In genomic region chr14:79912610-79913009, GRCm38 (mm10) we compare ENCODE assay signal across 9 mouse cellular contexts.
A peak's percentile ranks its signal among the peaks of the same experiment; 100 is the strongest.
DNase-seq lines count a peak whose midpoint lies in the region; ATAC-seq and TF ChIP-seq lines count a peak whose summit lies in the region.
"Had no signal": no experiment of that assay in that cellular context is flagged by ENCODE, and none has a peak within 500 bp of the region (broad histone marks: within the 10 kb centered on the region; RNA-seq: fewer than 3 reads in every experiment).

No protein-coding gene starts in this region.

- H3K4me3 ChIP-seq in intestine, embryonic 14.5 days (ENCODE audit: low read depth, low read length): no peak overlapping the region
- no peak overlapping the region for H3K4me3 ChIP-seq in intestine, embryonic 16.5 days (ENCODE audit: low read length)
- H3K4me3 ChIP-seq in MEL (ENCODE audit: control insufficient read depth in 1 of 2, insufficient read depth in 1 of 2, low read depth in 2 of 2, low read length in 2 of 2): no peak overlapping the region
- no peak overlapping the region for H3K4me3 ChIP-seq in left cerebral cortex, adult 2 months
- H3K4me3 ChIP-seq: limb, embryonic 12.5 days had no signal

- no peak overlapping the region for H3K27ac ChIP-seq in intestine, embryonic 14.5 days (ENCODE audit: low read depth)
- H3K27ac ChIP-seq in intestine, embryonic 16.5 days (ENCODE audit: low read length): no peak overlapping the region
- H3K27ac ChIP-seq in MEL (ENCODE audit: control insufficient read depth, low read depth, low read length): no peak overlapping the region
- no peak overlapping the region for H3K27ac ChIP-seq in left cerebral cortex, adult 2 months
- H3K27ac ChIP-seq: limb, embryonic 12.5 days had no signal

- H3K79me2 ChIP-seq in MEL (ENCODE audit: control insufficient read depth, insufficient read depth, low read length, poor library complexity): no peaks in the 10 kb centered on the region

- TF ChIP-seq EP300 in MEL (IDR thresholded peaks at IDR 0.05; ENCODE audit: low read depth in 1 of 2, low read length in 2 of 2): no peak

- TF ChIP-seq RAD21 in MEL (IDR thresholded peaks at IDR 0.05; ENCODE audit: low read depth, low read length): peak; percentile 57

- TF ChIP-seq POLR2A in MEL (IDR thresholded peaks at IDR 0.05; ENCODE audit: control insufficient read depth in 1 of 2, insufficient read depth in 1 of 2, low read depth in 1 of 2, low read length in 2 of 2, poor library complexity in 1 of 2): no peak

- peak; percentile 31 to 73 (median 59); a peak in 5 of 6 replicates for TF ChIP-seq CTCF in MEL (IDR thresholded peaks at IDR 0.05 in 2 of 3, conservative IDR thresholded peaks at IDR 0.05 in 1 of 3; ENCODE audit: control insufficient read depth in 1 of 3, insufficient read depth in 1 of 3, low read depth in 2 of 3, low read length in 3 of 3, poor library complexity in 1 of 3, severe bottlenecking in 1 of 3)
- peak; percentile 78 for TF ChIP-seq CTCF in left cerebral cortex, adult 2 months (IDR thresholded peaks at IDR 0.05)

- intact Hi-C loops in left cerebral cortex, adult 2 months (cut with DNase I): loop anchor here (10.0 kb wide), 3 partner anchors 138 to 302 kb away; partner anchors contain the start of gene Pcdh8

- WGBS in intestine, embryonic 14.5 days: 44% methylated on average over 4 of the region's 4 CpGs
- 44% methylated on average over 4 of the region's 4 CpGs for WGBS in intestine, embryonic 16.5 days

- no peaks in the 10 kb centered on the region for H3K4me1 ChIP-seq in intestine, embryonic 14.5 days (replicated peaks; ENCODE audit: control insufficient read depth, insufficient read depth, low read length)
- H3K4me1 ChIP-seq in intestine, embryonic 16.5 days (ENCODE audit: control insufficient read depth, insufficient read depth, low read length): no peaks in the 10 kb centered on the region
- no peaks in the 10 kb centered on the region for H3K4me1 ChIP-seq in MEL (ENCODE audit: control insufficient read depth in 1 of 2, insufficient read depth in 2 of 2, low read length in 2 of 2)
- H3K4me1 ChIP-seq: limb, embryonic 12.5 days had no signal

- H3K9ac ChIP-seq in intestine, embryonic 14.5 days (ENCODE audit: low read length): no peak overlapping the region
- H3K9ac ChIP-seq in intestine, embryonic 16.5 days (ENCODE audit: low read depth, low read length): no peak overlapping the region
- H3K9ac ChIP-seq in MEL (ENCODE audit: control insufficient read depth, low read depth, low read length, poor library complexity, severe bottlenecking): no peak overlapping the region
- H3K9ac ChIP-seq: limb, embryonic 12.5 days had no signal

- DNase-seq in intestine, embryonic 14.5 days (ENCODE audit: low spot score): peak; percentile 54
- peak; percentile 28 for DNase-seq in MEL (ENCODE audit: low read depth, low spot score)
- DNase-seq in cerebellum, adult 18-20 months: peak; percentile 23 to 46
- DNase-seq in frontal cortex, postnatal 25 days (ENCODE audit: low spot score in 2 of 2): peak; percentile 57 to 64
- peak; percentile 56 to 71 for DNase-seq in left cerebral cortex, adult 2 months (ENCODE audit: extremely low spot score in 1 of 2, low spot score in 2 of 2)
- peak; percentile 74 for DNase-seq in retina, embryonic 14.5 days (ENCODE audit: low spot score)
- no peak for DNase-seq in spleen, adult 18-20 months

- no peaks in the 10 kb centered on the region for H3K27me3 ChIP-seq in intestine, embryonic 14.5 days (replicated peaks; ENCODE audit: control insufficient read depth, insufficient read depth, low read length)
- H3K27me3 ChIP-seq in intestine, embryonic 16.5 days (replicated peaks; ENCODE audit: control insufficient read depth, insufficient read depth, low read length): no peaks in the 10 kb centered on the region
- no peaks in the 10 kb centered on the region; a peak in 1 of 4 replicates for H3K27me3 ChIP-seq in MEL (ENCODE audit: control insufficient read depth in 1 of 2, insufficient read depth in 2 of 2, low read length in 2 of 2)

- H3K36me3 ChIP-seq in intestine, embryonic 14.5 days (ENCODE audit: control insufficient read depth, insufficient read depth, low read length): no peaks in the 10 kb centered on the region
- H3K36me3 ChIP-seq in intestine, embryonic 16.5 days (ENCODE audit: control insufficient read depth, insufficient read depth, low read length): no peaks in the 10 kb centered on the region
- no peaks in the 10 kb centered on the region for H3K36me3 ChIP-seq in MEL (ENCODE audit: control insufficient read depth in 1 of 2, insufficient read depth in 2 of 2, low read length in 2 of 2)
- H3K36me3 ChIP-seq: limb, embryonic 12.5 days had no signal

- H3K9me3 ChIP-seq in intestine, embryonic 14.5 days (ENCODE audit: control insufficient read depth, low read length): no peaks in the 10 kb centered on the region
- H3K9me3 ChIP-seq in intestine, embryonic 16.5 days (ENCODE audit: control insufficient read depth, low read length): no peaks in the 10 kb centered on the region
- no peaks in the 10 kb centered on the region for H3K9me3 ChIP-seq in MEL (replicated peaks; ENCODE audit: insufficient read depth, low read length)
- H3K9me3 ChIP-seq: limb, embryonic 12.5 days had no signal

- no peak for ATAC-seq in intestine, embryonic 14.5 days (replicated peaks; ENCODE audit: low FRiP score, low TSS enrichment, low read depth)
- no peak for ATAC-seq in intestine, embryonic 16.5 days

- no peak overlapping the region for H3K4me2 ChIP-seq in intestine, embryonic 14.5 days (ENCODE audit: low read length)
- no peak overlapping the region for H3K4me2 ChIP-seq in intestine, embryonic 16.5 days (ENCODE audit: low read depth, low read length)
- H3K4me2 ChIP-seq: limb, embryonic 12.5 days had no signal

TF ChIP-seq in MEL, 35 proteins besides CTCF, POLR2A, EP300 and RAD21:
- TF ChIP-seq MAFK (IDR thresholded peaks at IDR 0.05; ENCODE audit: borderline replicate concordance, low read depth, low read length): no peak
- TF ChIP-seq JUND (IDR thresholded peaks at IDR 0.05; ENCODE audit: low read depth, low read length): no peak
- TF ChIP-seq SMC3 (IDR thresholded peaks at IDR 0.05; ENCODE audit: low read depth, low read length): peak; percentile 53
- peak; percentile 31 for TF ChIP-seq ZC3H11A (IDR thresholded peaks at IDR 0.05; ENCODE audit: low read depth, low read length)

Comparison
In these comparisons a context has a peak if more than half of its experiments do, and no peak if none do; other contexts are left out.
1. DNase-seq: peak in intestine, embryonic 14.5 days (single experiment), MEL (single experiment), cerebellum, adult 18-20 months (2 of 2), frontal cortex, postnatal 25 days (2 of 2), left cerebral cortex, adult 2 months (2 of 2) and retina, embryonic 14.5 days (single experiment); none in spleen, adult 18-20 months (0 of 2).